Mouse (Mus musculus): ENCODE results near the gene Gm13275. TPM values are rescaled to one million over a fixed set of nuclear protein-coding genes. Genes with fewer than 3 reads are reported as not detected.
"Not testable (repeated sequence)": the region's sequence is repeated elsewhere in the genome, so short reads cannot be mapped to it uniquely, and the experiment has no call there.

Gene Gm13275
- not detected for total RNA-seq (2021)
- polyA plus RNA-seq (2012; rRNA removed), result 0.22 TPM in 1 of 2 replicates, not detected in the other
- long read RNA-seq, result 0 reads

- DNase-seq, result peak; percentile 77
Observed at GRCm38 (mm10) chr4:88793936-88794675, at the start of gene Gm13275. Gm13275 (plus strand) TSS chr4:88794487.

GRCm38 (mm10) chr4:88749926-88750325 is 44.4 kb upstream of the Gm13275 start:
- no peak for DNase-seq

GRCm38 (mm10) chr4:88754818-88755340 is 39.4 kb upstream of the Gm13275 start, which contains the start of gene Gm13271:
Gm13271 (plus strand) TSS chr4:88754868.
- peak; percentile 63 for DNase-seq

- DNase-seq, result peak; percentile 43
Observed at GRCm38 (mm10) chr4:88756581-88757513, 37.4 kb upstream of the Gm13275 start.

- peak; percentile 92 for DNase-seq
Observed at GRCm38 (mm10) chr4:88757628-88758031, 36.7 kb upstream of the Gm13275 start.

GRCm38 (mm10) chr4:88758751-88759150 is 35.5 kb upstream of the Gm13275 start:
- DNase-seq, result not testable (repeated sequence)

GRCm38 (mm10) chr4:88759610-88760268 is 34.5 kb upstream of the Gm13275 start, which contains the start of gene Gm13283:
Gm13283 (plus strand) TSS chr4:88760119.
- DNase-seq, result peak; percentile 26

- DNase-seq, result peak; percentile 90
Observed at GRCm38 (mm10) chr4:88760431-88760830, 33.9 kb upstream of the Gm13275 start.

GRCm38 (mm10) chr4:88761776-88762175 is 32.5 kb upstream of the Gm13275 start:
- DNase-seq, result peak; percentile 45

GRCm38 (mm10) chr4:88762341-88762740 is 31.9 kb upstream of the Gm13275 start:
- not testable (repeated sequence) for DNase-seq

GRCm38 (mm10) chr4:88763384-88764018 is 30.8 kb upstream of the Gm13275 start:
- DNase-seq, result peak; percentile 86

- DNase-seq, result not testable (repeated sequence)
Observed at GRCm38 (mm10) chr4:88773534-88773933, 20.8 kb upstream of the Gm13275 start, which contains the start of gene Gm13290. Gm13290 (plus strand) TSS chr4:88773834.

GRCm38 (mm10) chr4:88776622-88777021 is 17.7 kb upstream of the Gm13275 start, which contains the start of gene Gm13289:
Gm13289 (plus strand) TSS chr4:88776922.
- DNase-seq, result not testable (repeated sequence)

- DNase-seq, result not testable (repeated sequence)
Observed at GRCm38 (mm10) chr4:88779550-88779949, 14.7 kb upstream of the Gm13275 start, which contains the start of gene Gm13272. Gm13272 (plus strand) TSS chr4:88779850.

GRCm38 (mm10) chr4:88780320-88780719 is 14.0 kb upstream of the Gm13275 start:
- DNase-seq, result not testable (repeated sequence)

GRCm38 (mm10) chr4:88781831-88782230 is 12.5 kb upstream of the Gm13275 start, which contains the start of gene Ifnz:
Ifnz (plus strand) TSS chr4:88782131.
- DNase-seq, result not testable (repeated sequence)

- peak; percentile 48 for DNase-seq
Observed at GRCm38 (mm10) chr4:88782335-88782734, 12.0 kb upstream of the Gm13275 start.

GRCm38 (mm10) chr4:88785409-88785808 is 8.9 kb upstream of the Gm13275 start, which contains the start of gene Gm13276:
Gm13276 (plus strand) TSS chr4:88785709.
- DNase-seq, result not testable (repeated sequence)

- DNase-seq, result peak; percentile 79
Observed at GRCm38 (mm10) chr4:88788402-88788801, 5.9 kb upstream of the Gm13275 start, which contains the start of gene Gm13277. Gm13277 (plus strand) TSS chr4:88788632.

- not testable (repeated sequence) for DNase-seq
Observed at GRCm38 (mm10) chr4:88791250-88791649, 3.0 kb upstream of the Gm13275 start, which contains the start of gene Gm13278. Gm13278 (plus strand) TSS chr4:88791550.

All from adrenal gland, adult 2 months (tissue).